Mouse (Mus musculus): ENCODE data around the gene Lrch2. TPM values are rescaled to one million over a fixed set of nuclear protein-coding genes. Genes with fewer than 3 reads are reported as not detected.
"Not testable (repeated sequence)": the region's sequence is repeated elsewhere in the genome, so short reads cannot be mapped to it uniquely, and the experiment has no call there.

The Lrch2 gene
- 1 to 10 TPM; 1.1 to 1.4 (median 1.1) TPM for total RNA-seq (2022)

- DNase-seq (ENCODE audit: low spot score) = peak; percentile 2
Measured at GRCm38 (mm10) chrX:147553421-147554201, at the start of gene Lrch2. Lrch2 (minus strand) TSS chrX:147554081.

- no peak for DNase-seq (ENCODE audit: low spot score)
Measured at GRCm38 (mm10) chrX:147540934-147541870, 12.7 kb downstream of the Lrch2 start.

GRCm38 (mm10) chrX:147538377-147538776, 15.5 kb downstream of the Lrch2 start:
- DNase-seq (ENCODE audit: low spot score) = no peak

- not testable (repeated sequence) for DNase-seq (ENCODE audit: low spot score)
Measured at GRCm38 (mm10) chrX:147537117-147537516, 16.8 kb downstream of the Lrch2 start.

GRCm38 (mm10) chrX:147535616-147536015, 18.3 kb downstream of the Lrch2 start:
- no peak for DNase-seq (ENCODE audit: low spot score)

DNA sequence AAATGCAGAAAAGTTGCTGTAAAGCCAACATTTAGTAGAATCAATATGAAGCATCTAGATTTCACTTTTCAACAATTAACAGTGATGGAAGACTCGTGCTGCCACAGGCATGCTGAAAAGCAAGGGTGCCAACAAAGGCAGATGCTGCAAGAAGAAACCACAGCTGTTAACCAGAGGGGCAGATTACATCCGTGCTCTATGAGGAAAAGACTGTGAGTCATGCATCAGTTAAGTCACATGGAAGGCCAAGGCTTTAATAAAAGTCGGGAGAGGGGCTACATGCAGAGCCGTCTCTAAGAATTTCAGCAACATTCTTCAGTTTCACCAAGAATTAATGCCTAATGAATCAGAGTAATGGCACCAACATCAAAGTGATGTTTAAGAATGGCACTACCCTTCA, 22.2 kb downstream of the Lrch2 start:
- no peak for DNase-seq (ENCODE audit: low spot score)

DNA sequence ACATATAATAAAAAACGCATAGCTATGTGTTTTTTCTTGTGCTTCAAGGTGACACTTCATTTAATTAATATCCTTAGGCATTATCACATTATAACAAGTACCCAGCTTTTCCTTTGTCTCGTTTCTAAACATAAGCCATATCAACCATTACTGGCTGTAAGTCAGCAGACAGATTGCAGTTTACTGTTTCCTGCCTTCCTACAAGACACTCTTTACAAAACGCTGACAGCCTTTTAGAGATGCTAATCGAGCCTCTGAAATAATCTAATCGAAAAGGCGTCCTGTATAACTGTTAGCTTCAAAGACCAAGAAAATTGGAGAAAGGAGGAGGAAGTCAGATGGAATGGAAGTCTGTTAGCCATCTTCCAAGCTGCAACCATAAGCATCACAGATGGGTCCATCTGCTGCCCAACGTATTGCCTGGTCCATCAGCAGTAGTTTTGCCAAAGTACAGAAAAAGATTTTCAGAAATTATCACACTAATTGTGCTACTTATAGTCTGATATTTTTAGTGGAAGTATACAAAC, 26.2 kb downstream of the Lrch2 start:
- no peak for DNase-seq (ENCODE audit: low spot score)

DNA sequence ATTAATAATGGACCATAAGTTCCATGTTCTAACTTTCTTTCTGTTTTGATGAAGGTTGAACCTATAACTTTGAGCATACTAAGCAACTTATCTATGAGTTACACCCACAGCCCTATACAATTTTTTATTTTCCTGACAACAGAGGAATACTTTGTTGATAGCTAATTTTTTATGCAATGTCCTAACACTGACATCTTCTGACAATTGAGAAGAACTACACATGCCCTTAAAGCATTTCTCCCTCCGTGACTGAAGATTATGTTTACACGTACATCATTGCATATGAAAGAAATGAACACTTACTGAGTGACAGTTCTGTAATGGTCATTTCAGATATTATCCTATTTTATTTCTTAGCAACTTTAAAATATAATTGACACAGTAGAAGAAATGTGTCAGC, 64.3 kb downstream of the Lrch2 start:
- no peak for DNase-seq (ENCODE audit: low spot score)

GRCm38 (mm10) chrX:147453610-147454009, 100.3 kb downstream of the Lrch2 start, which contains the start of gene Vmn1r239-ps:
Vmn1r239-ps (minus strand) TSS chrX:147453710.
- not testable (repeated sequence) for DNase-seq (ENCODE audit: low spot score)

DNA sequence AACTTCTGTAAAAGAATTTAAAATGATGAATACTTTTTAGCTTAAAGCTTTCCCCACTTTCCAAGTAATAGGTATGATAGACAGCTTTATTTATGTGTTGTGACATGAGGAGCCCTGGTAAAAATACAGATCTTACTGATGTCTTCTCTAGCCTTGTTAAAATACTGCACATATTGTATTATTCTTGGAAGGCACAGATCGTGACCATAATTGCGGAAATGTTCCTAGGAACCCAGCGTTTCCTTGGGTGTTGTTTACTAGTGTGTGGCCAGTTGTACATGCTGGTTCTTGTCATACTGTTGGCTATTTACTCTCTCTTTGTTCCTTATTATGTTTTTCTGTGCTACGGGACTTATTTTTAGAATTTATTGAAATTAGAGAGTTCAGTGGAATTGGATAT, 110.5 kb downstream of the Lrch2 start:
- peak; percentile 14 for DNase-seq (ENCODE audit: low spot score)

DNA sequence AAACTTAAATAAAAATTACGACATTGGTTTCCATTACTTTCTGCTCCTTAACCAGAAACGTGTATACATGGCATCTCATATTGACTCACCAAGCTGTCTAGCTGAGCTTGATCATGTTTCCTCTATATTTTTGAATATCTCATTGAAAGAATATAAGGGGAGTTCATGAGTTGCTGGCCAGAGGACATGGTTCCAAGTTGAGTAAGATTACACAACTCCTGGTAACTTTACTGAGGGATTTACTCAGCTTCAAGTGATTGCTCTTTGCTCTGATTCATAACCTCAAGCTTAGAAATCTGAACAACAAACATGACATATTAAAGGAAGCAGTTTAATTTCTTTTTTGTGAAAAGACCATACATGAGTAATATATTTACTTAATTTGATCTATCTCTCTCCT, 118.5 kb downstream of the Lrch2 start:
- no peak for DNase-seq (ENCODE audit: low spot score)

GRCm38 (mm10) chrX:147429753-147430152, 124.1 kb downstream of the Lrch2 start:
- DNase-seq (ENCODE audit: low spot score) = peak; percentile 55

- DNase-seq (ENCODE audit: low spot score) = no peak
Measured at GRCm38 (mm10) chrX:147429129-147429528, 124.8 kb downstream of the Lrch2 start, which contains the start of gene Il13ra2. Il13ra2 (minus strand) TSS chrX:147429192.

Other genes with a start within 250 kb of the Lrch2 start
- not detected for gene Il13ra2, start 124.9 kb downstream of the Lrch2 start, total RNA-seq (2022)
- gene Vmn1r239-ps, start 100.4 kb downstream of the Lrch2 start, total RNA-seq (2022) = not detected
- not detected for gene Gm15128, start 211.9 kb upstream of the Lrch2 start, total RNA-seq (2022)

Data from heart, adult 8-10 months (tissue).